Mouse (Mus musculus) forebrain, embryonic 13.5 days (tissue): ENCODE results near the gene Ugt1a5. TPM values are rescaled to one million over a fixed set of nuclear protein-coding genes. Genes with fewer than 3 reads are reported as not detected.

ENCODE experiments used
- ATAC-seq: fragments of 200-750 bp; cut with Nextera tagmentation; 2 replicates; pipeline ENCODE4 v1.8.0; 2017
- H3K27ac ChIP-seq: fragments of 300-500 bp; sonication (generic); 2 replicates; pipeline ENCODE4 v1.5.1; 2015; ENCODE audit warnings: inconsistent platforms, mild to moderate bottlenecking, moderate library complexity
- H3K27me3 ChIP-seq: fragments of 300-500 bp; sonication (generic); 2 replicates; pipeline ENCODE4 v1.6.1; 2015; ENCODE audit warnings: mild to moderate bottlenecking, inconsistent platforms
- H3K36me3 ChIP-seq: fragments of 300-500 bp; sonication (generic); 2 replicates; pipeline ENCODE4 v1.6.1; 2015; ENCODE audit warnings: mild to moderate bottlenecking, inconsistent platforms; ENCODE audit not compliant: poor library complexity, severe bottlenecking
- H3K4me1 ChIP-seq: fragments of 300-500 bp; sonication (generic); 2 replicates; pipeline ENCODE4 v1.6.1; 2015; ENCODE audit warnings: inconsistent platforms
- H3K4me2 ChIP-seq: fragments of 300-500 bp; sonication (generic); 2 replicates; pipeline ENCODE4 v1.6.1; 2015; ENCODE audit warnings: inconsistent platforms, mild to moderate bottlenecking, moderate library complexity
- H3K4me3 ChIP-seq: fragments of 300-500 bp; sonication (generic); 2 replicates; pipeline ENCODE4 v1.5.1; 2015; ENCODE audit warnings: mild to moderate bottlenecking, inconsistent platforms
- H3K9ac ChIP-seq: fragments of 300-500 bp; sonication (generic); 2 replicates; pipeline ENCODE4 v1.6.1; 2015; ENCODE audit warnings: mild to moderate bottlenecking, inconsistent platforms
- H3K9me3 ChIP-seq: fragments of 300-500 bp; sonication (generic); replicated peaks from 2 replicates; pipeline ENCODE4 v1.6.1; 2016; ENCODE audit warnings: inconsistent platforms
- WGBS: fragments of 180-500 bp; shearing (Covaris S2); methylation state at CpG from one replicate; pipeline ENCODE4 v1.1.7; 2015; 5-methylcytosine and 5-hydroxymethylcytosine counted together
- polyA plus RNA-seq: library from polyadenylated mRNA; unstranded; fragments of >200 nt; fragmentation: Nextera tagmentation; extraction: Ambion mirVana; gene quantifications from 2 replicates; pipeline ENCODE4 v1.2.1, GENCODE M21; 2015

The Ugt1a5 gene
- polyA plus RNA-seq, 1 experiment from 2014 or later, result not detected

DNA sequence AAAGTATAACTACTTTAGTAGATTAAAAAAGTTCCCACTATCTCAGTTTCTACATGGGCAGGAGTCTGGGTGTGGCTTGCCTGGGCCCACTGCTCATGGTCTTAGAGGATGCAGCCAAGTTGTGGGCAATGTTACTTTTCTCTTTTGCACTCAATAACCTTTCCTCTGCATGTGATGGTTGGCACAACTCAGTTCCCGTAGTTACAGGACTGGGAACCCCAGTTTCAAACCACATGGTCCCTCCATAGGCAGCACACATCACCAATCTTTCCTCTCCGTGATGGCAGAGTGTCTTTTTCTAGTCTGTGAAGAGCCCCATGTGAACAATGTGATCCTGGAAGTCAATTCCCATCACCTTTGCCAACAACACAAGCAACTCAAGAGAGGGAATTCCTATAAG, 61.7 kb downstream of the Ugt1a5 start:
- Histone ChIP-seq H3K27me3 (no peaks in the 10 kb centered on the region), H3K36me3 (no peaks in the 10 kb centered on the region), H3K4me2 (no peak overlapping the region), H3K9ac (no peak overlapping the region), H3K27ac (no peak overlapping the region), H3K9me3 (peaks cover 73% of the 10 kb centered on the region), H3K4me1 (no peaks in the 10 kb centered on the region), H3K4me3 (no peak overlapping the region)
- no peak for ATAC-seq
- 55% methylated on average over 2 of the region's 2 CpGs for WGBS

DNA sequence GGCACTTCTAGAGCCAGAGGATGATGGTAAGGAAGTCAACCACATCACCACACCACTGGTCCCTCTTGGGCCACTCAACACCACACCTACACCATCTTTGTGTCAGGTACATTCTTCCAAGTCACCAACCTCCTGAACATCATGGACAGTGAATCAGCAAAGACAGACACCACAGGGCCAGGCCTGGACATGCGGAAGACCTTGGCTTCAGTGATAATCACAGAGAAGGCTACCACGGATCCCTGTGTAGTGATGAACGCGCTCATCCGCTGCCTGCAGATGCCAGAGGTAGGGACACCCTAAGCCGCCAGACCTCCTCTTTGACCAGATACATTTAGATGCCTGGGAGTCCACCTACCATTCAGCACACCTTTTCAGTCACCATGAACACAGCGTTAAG, 62.3 kb downstream of the Ugt1a5 start:
- H3K4me1 ChIP-seq, result no peaks in the 10 kb centered on the region
- H3K36me3 ChIP-seq, result no peaks in the 10 kb centered on the region
- no peak overlapping the region for H3K4me3 ChIP-seq
- no peak for ATAC-seq
- no peak overlapping the region for H3K9ac ChIP-seq
- peaks cover 79% of the 10 kb centered on the region for H3K9me3 ChIP-seq
- 72% methylated on average over 7 of the region's 7 CpGs for WGBS
- no peak overlapping the region for H3K27ac ChIP-seq
- H3K27me3 ChIP-seq, result no peaks in the 10 kb centered on the region
- no peak overlapping the region for H3K4me2 ChIP-seq

DNA sequence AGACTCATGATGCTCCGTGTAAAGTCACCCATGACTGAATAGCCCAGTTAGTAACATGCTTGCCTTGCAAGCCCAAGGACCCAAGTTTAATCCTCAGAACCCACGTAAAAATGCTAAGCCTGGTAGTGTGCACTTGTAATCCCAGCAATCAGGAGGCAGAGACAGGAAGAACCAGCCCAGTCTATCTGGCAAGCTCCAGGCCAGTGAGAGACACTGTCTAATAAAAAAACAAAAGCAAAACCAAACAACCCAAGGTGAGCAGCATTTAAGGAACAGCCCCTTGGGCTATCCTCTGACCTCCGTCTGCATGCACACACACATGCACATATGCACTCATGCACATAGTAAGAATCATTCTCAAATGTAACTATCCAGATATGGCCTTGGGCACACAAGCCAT, 63.8 kb downstream of the Ugt1a5 start:
- Histone ChIP-seq H3K27ac (no peak overlapping the region), H3K4me1 (no peaks in the 10 kb centered on the region), H3K4me3 (no peak overlapping the region), H3K27me3 (no peaks in the 10 kb centered on the region), H3K9ac (no peak overlapping the region), H3K36me3 (no peaks in the 10 kb centered on the region), H3K9me3 (peaks cover 94% of the 10 kb centered on the region), H3K4me2 (no peak overlapping the region)
- whole genome bisulfite sequencing, result 79% methylated on average over 3 of the region's 3 CpGs
- ATAC-seq, result no peak

DNA sequence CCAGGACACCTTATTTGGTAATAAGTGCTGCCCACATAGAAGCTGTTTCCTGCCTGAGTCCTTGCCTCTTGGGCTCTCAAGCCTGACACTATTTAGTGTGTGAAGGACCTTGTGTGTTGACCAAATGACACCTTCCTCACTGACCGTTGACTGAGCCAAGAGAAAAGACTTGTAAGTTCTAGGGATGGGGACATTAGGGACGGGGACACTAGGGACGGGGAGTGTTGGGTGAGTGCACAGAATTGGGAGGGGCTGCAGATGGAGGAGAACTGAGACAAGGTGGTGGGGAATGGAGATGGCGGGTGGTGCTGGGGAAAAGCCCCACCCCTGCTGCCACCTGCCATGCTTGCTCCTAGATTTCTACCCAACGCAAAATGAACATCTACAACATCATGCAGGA, 64.2 kb downstream of the Ugt1a5 start:
- H3K4me2 ChIP-seq, result no peak overlapping the region
- H3K9ac ChIP-seq, result no peak overlapping the region
- no peaks in the 10 kb centered on the region for H3K4me1 ChIP-seq
- H3K27ac ChIP-seq, result no peak overlapping the region
- H3K4me3 ChIP-seq, result no peak overlapping the region
- WGBS, result 85% methylated on average over 5 of the region's 5 CpGs
- H3K9me3 ChIP-seq, result peaks cover 98% of the 10 kb centered on the region
- no peaks in the 10 kb centered on the region for H3K27me3 ChIP-seq
- no peak for ATAC-seq
- H3K36me3 ChIP-seq, result no peaks in the 10 kb centered on the region

DNA sequence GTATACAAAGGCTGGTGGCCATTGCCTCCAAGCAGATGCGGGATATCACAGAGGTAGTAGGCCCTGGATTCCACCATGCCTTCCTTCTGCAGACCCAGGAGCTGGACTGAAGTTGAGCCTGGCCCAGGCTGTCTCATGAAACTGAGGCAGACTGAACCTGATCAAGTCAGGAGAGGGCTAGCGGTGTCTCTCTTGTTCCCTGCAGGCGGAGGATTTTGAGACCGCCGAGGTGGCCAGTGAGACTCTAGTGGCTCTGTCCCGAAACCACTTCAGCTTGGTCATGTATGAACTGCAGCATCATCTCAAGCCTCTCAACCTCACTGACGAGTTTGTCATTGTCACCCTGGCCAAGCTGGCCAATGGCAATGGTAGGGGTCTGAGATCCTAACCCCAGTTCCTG, 64.6 kb downstream of the Ugt1a5 start:
- WGBS, result 72% methylated on average over 7 of the region's 7 CpGs
- no peak for ATAC-seq
- Histone ChIP-seq H3K4me3 (no peak overlapping the region), H3K9me3 (peaks cover 100% of the 10 kb centered on the region), H3K4me1 (no peaks in the 10 kb centered on the region), H3K4me2 (no peak overlapping the region), H3K9ac (no peak overlapping the region), H3K27ac (no peak overlapping the region), H3K36me3 (no peaks in the 10 kb centered on the region), H3K27me3 (no peaks in the 10 kb centered on the region)

DNA sequence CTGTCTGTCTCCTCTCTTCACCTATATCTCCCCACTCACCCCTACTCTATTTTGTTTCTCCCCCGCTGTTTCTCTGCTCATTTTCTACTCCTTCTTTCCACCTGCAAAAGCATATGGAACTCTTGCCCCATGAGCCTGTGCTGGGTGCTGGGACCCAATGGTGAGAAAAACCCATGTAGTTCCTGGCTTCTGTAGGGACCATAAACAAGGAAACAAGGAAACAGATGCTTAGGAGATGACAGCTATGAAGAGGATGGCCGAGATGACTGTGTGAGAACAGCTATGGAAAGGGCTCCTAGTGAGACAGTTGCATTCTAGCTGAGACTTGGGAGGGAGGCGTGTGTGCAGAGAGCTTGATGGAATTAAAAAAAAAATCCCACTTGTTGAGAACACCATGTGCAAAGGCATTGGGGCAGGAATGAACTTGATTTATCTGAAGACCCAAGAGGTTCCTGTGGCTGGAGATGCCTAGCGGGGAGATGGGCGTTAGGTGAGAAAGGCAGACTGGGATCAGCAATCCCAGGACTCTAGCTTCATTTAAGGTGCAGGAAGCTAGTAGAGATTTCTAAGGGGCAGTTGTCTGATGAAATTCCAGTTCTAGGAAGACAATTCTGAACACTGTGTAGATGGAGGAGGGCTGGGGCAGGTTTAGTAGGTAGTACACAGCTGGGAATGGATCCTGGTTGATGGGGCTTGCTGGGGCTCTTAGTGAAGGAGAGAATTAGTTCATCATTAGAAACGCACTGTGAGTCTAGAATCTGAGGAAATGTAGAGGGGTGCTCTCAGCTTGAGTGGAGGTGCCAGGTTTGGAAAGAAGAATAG, 65.4 kb downstream of the Ugt1a5 start:
- no peak overlapping the region for H3K9ac ChIP-seq
- H3K9me3 ChIP-seq, result peaks cover 100% of the 10 kb centered on the region
- H3K4me1 ChIP-seq, result no peaks in the 10 kb centered on the region
- no peak overlapping the region for H3K27ac ChIP-seq
- no peak for ATAC-seq
- WGBS, result 75% methylated on average over 6 of the region's 6 CpGs
- no peaks in the 10 kb centered on the region for H3K36me3 ChIP-seq
- no peak overlapping the region for H3K4me2 ChIP-seq
- H3K4me3 ChIP-seq, result no peak overlapping the region
- no peaks in the 10 kb centered on the region for H3K27me3 ChIP-seq

DNA sequence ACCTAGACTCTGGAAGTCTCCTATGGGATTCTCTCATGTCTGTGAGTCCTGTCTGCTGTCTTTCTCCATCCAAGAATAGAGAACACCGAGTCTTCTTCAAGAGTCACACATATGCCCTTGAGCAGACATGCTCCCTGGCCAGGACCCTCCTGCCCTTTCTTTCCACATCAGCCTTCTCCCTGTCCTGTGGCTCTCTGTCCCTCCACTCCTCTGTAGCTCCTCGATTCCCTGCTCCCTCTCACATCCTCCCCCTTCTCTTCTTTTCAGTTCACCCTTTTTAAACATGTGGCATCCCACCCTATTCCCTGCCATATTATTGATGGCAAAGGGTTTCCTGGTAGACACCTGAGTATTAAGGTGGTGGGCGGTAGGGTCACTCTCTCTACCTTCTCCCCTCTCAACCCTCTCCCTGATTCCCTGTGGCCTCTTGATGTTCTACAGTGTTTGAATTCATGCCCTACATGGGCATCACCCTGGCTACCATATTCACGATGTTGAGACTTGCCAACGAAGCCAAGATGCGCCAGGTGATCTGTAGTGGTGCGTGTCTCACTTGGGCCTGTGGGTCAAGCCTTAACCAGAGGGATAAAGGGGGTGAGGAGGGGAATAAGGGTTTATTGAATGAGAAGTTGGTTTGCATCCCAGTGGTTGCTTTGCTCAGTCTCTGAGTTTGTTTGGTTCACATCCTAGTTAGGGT, 66.1 kb downstream of the Ugt1a5 start:
- Histone ChIP-seq H3K36me3 (no peaks in the 10 kb centered on the region), H3K27me3 (no peaks in the 10 kb centered on the region), H3K4me1 (no peaks in the 10 kb centered on the region), H3K4me3 (no peak overlapping the region), H3K9ac (no peak overlapping the region), H3K27ac (no peak overlapping the region), H3K9me3 (peaks cover 97% of the 10 kb centered on the region), H3K4me2 (no peak overlapping the region)
- ATAC-seq, result no peak
- 70% methylated on average over 7 of the region's 7 CpGs for WGBS

DNA sequence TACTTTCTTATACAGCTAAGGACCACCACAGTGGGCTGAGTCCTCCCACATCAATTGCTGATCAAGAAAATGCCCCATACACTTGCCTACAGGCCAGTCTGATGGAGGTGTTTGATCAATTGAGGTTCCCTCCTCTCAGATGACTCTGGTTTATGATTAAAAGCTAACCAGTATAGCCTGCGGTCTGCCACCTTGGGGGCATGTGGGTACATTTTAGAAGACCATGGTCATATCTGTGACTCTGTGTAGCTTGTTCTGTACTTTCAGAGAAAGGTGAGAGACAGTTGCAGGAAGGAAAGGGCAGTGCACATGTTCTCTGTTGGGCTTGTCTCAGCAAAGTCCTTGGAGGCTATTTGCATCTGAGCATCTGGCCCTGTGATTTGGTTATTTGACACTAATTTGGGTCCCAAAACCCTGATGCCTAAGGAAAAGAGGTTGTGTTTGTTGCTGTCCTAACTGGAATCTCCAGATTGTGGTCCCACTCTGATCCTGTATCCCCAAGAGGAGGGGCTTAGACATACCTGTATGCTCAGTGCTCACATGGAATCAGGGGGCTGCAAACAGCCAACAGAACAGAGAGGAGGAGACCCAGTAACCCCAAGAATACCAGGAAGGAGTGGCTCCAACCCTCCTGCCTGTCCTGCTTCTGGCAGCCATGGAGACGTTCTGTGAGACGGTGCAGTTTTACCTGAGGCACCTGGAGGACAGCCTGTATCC, 67.0 kb downstream of the Ugt1a5 start:
- Histone ChIP-seq H3K4me2 (no peak overlapping the region), H3K4me1 (no peaks in the 10 kb centered on the region), H3K36me3 (no peaks in the 10 kb centered on the region), H3K9me3 (peaks cover 97% of the 10 kb centered on the region), H3K27ac (no peak overlapping the region), H3K27me3 (no peaks in the 10 kb centered on the region), H3K4me3 (no peak overlapping the region), H3K9ac (no peak overlapping the region)
- 54% methylated on average over 3 of the region's 3 CpGs for WGBS
- no peak for ATAC-seq

DNA sequence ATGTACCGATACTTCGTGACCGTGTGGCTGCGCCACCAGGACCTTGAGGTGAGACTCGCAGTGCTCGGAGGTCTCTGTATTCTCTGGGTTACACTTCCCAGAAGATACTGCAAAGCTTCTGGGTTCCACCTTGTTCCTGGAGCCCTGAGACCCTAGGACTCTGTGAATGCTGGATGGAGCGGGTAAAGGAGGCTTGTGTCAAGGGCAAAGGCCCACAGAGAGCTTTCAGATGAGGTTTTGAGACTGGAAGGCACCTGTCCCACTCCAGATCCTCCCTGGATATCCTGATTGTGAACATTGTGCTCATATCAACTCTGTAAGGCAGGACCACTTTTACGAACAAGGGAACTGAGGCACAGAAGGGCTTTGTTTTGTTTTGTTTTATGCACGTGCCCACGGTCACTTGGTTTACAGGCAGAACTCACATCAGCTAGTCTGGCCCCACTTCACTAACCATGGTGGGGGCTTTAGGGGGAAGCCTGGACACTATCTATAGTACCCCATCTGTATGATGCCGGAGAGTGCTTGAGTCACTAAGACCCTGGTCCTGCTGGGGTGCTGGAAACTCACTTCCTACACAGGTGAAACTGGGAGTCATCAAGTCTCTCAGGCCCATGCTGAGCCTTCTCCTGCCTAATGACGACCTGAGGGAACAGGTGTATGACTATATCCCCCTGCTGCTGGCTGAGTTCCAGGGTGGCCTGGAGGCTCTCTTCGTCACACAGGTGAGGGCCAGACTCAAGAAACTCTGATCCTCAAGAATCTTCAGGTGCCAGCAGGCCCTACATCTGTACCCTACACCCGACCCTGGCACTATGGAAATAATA, 67.8 kb downstream of the Ugt1a5 start:
- no peaks in the 10 kb centered on the region for H3K4me1 ChIP-seq
- no peak for ATAC-seq
- WGBS, result 69% methylated on average over 14 of the region's 14 CpGs

DNA sequence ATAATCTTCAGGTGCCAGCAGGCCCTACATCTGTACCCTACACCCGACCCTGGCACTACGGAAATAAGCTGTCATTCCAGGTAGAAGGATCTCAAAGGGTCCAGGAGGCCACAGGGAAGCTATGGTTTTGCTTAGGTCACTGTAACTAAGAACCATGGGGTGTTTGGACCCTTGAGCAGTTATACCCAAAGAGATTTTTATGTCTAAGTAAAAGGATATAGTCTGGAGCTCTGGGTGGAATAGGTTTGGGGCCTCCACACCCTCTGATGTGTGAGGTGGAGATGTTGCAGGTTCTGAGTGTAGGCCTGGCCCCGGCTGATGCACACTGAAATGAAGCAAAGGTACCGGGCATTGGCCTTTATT, 68.4 kb downstream of the Ugt1a5 start:
- Histone ChIP-seq H3K27ac (no peak overlapping the region), H3K27me3 (no peaks in the 10 kb centered on the region), H3K9ac (no peak overlapping the region), H3K9me3 (peaks cover 97% of the 10 kb centered on the region), H3K4me3 (no peak overlapping the region), H3K36me3 (no peaks in the 10 kb centered on the region), H3K4me1 (no peaks in the 10 kb centered on the region), H3K4me2 (no peak overlapping the region)
- 64% methylated on average over 4 of the region's 4 CpGs for WGBS
- no peak for ATAC-seq

More for the DNA sequence above, 67.8 kb downstream of the Ugt1a5 start:
- Histone ChIP-seq H3K36me3 (no peaks in the 10 kb centered on the region), H3K27me3 (no peaks in the 10 kb centered on the region), H3K4me3 (no peak overlapping the region), H3K27ac (no peak overlapping the region), H3K4me2 (no peak overlapping the region), H3K9ac (no peak overlapping the region), H3K9me3 (peaks cover 97% of the 10 kb centered on the region)

DNA sequence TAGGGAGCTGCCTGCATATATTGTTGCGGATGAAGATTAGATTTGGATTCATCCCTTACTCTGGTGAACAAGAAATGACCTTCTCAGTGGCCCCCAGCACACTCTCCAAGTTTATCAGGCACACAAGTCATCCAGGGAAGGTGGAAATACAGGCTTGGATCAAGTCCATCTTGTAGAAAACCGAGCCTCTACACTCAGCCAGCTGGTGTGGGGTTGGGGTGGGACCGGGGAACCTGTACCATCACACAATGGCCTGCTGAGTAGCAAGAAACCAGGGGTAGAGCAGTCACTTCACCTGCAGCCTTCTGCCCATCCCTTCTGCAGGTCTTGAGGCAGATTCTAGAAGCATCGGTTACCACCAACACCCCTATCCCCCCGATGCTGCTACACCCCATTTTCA, 68.8 kb downstream of the Ugt1a5 start:
- H3K4me1 ChIP-seq, result no peaks in the 10 kb centered on the region
- no peak overlapping the region for H3K27ac ChIP-seq
- peaks cover 97% of the 10 kb centered on the region for H3K9me3 ChIP-seq
- H3K4me2 ChIP-seq, result no peak overlapping the region
- ATAC-seq, result no peak
- 44% methylated on average over 5 of the region's 5 CpGs for WGBS
- no peak overlapping the region for H3K4me3 ChIP-seq
- H3K27me3 ChIP-seq, result no peaks in the 10 kb centered on the region
- H3K9ac ChIP-seq, result no peak overlapping the region
- H3K36me3 ChIP-seq, result no peaks in the 10 kb centered on the region
